Mouse (Mus musculus): ENCODE data around the gene Scn8a.

The Scn8a gene

DNA sequence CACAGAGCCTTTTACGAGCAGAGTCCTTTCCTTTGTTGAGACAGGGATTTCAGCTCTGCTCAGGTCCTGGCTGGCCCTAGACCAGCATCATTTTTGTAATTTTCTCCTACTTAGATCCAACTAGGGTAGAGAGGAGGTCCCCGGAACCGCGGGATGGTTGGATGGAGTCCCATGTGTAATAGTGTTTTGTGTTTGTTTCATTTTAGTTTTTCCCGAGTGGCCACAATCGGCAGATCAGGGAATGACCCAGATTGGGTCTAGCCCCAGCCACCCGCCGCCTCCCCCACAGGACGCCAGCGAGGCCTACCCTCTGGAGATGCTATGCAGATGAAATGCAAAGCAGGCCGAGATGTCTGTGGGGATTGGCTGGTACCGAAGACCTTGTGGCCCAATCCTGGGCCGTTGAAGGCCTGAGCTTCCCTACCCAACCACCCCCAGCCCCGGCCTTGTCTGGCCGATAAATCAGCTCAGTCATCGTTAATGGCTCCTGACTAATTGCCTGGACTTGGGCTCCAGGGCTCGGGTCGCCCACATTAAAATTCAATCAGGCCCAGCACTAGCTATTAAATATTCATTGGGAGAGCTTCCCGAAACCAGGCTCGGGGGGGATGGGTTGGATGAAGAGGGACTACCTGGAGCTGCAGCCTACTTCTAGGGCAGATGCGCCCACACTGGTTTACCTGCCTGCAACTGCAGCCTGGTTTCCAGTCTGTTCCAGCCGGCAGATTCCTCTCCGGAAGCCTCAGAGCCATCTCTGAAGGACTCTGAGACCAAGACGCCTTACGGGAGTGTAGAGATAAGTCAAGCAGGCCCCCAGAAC lies 223.4 kb downstream of the Scn8a start:
- peak in 1 of 2 experiments; percentile 51 for DNase-seq (ENCODE audit: low spot score in 2 of 2)

DNA sequence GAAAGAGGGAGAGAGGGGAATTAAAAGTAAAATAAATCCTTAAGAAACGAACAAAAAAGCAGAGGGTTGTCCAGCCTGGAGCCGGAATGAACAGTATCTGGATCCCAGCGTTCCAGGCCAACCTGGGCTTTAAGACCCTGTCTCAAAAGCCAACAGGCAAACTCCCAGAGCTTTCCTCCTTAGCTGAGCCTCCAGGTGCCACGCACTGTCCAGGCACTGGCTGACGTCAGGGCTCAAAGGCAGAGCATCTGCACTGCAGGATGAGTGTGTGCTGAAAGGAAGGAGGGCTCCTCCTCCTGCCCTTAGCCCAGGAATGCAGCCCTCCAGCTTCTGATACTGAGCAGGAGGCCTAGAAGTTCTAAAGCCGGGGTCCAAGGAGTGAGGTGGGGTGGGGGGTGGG lies 224.3 kb downstream of the Scn8a start:
- no peak for DNase-seq (ENCODE audit: low spot score in 2 of 2)

DNA sequence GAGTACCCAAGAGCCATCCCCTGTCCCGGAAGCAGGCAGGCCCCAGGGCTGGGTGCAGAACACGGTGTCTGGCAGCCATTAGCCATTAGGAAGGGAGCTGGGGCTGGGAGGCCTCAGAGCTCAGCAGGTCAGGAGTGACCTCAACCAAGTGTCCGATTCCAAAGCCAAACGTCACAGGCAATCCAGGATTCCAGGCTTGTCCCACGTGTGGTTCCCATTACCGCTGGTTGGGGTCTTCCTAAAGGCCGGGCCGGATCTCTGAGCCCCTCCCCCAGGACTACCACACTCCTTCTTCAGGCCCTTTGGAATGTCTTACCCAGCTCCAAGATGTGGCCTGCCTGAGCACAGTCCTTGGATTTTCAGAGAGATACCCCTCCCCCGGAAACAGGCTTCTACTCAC lies 225.3 kb downstream of the Scn8a start:
- DNase-seq (ENCODE audit: low spot score in 2 of 2) = no peak

- no peak for DNase-seq (ENCODE audit: low spot score in 2 of 2)
Observed at GRCm38 (mm10) chr15:101095392-101095791, 225.7 kb downstream of the Scn8a start.

All from frontal cortex, postnatal 10 days (tissue).